Mouse (Mus musculus) heart, embryonic 16.5 days (tissue): ENCODE results near the gene Ralgps1. TPM values are rescaled to one million over a fixed set of nuclear protein-coding genes. Genes with fewer than 3 reads are reported as not detected.

Source experiments
- ATAC-seq: fragments of 200-750 bp; cut with Nextera tagmentation; replicated peaks from 2 replicates; pipeline ENCODE4 v1.8.0; 2017; ENCODE audit warnings: moderate number of reproducible peaks; ENCODE audit not compliant: insufficient read depth, low FRiP score; ENCODE audit errors: extremely low read depth
- H3K27ac ChIP-seq: fragments of 300-500 bp; sonication (generic); 2 replicates; pipeline ENCODE4 v1.5.1; 2014; ENCODE audit warnings: mild to moderate bottlenecking, low read length, control low read depth, moderate library complexity
- H3K27me3 ChIP-seq: fragments of 300-500 bp; sonication (generic); 2 replicates; pipeline ENCODE4 v1.6.1; 2014; ENCODE audit warnings: low read length, mixed read lengths; ENCODE audit not compliant: control insufficient read depth, insufficient read depth
- H3K36me3 ChIP-seq: fragments of 300-500 bp; sonication (generic); 2 replicates; pipeline ENCODE4 v1.6.1; 2014; ENCODE audit not compliant: control insufficient read depth, insufficient read depth
- H3K4me1 ChIP-seq: fragments of 300-500 bp; sonication (generic); 2 replicates; pipeline ENCODE4 v1.6.1; 2014; ENCODE audit warnings: low read length, mixed read lengths; ENCODE audit not compliant: control insufficient read depth, insufficient read depth
- H3K4me2 ChIP-seq: fragments of 300-500 bp; sonication (generic); 2 replicates; pipeline ENCODE4 v1.6.1; 2014; ENCODE audit warnings: low read depth, mild to moderate bottlenecking, control low read depth, low read length
- H3K4me3 ChIP-seq: fragments of 300-500 bp; sonication (generic); 2 replicates; pipeline ENCODE4 v1.5.1; 2014; ENCODE audit warnings: mild to moderate bottlenecking, control low read depth, low read length
- H3K9ac ChIP-seq: fragments of 300-500 bp; sonication (generic); 2 replicates; pipeline ENCODE4 v1.6.1; 2014; ENCODE audit warnings: low read length, control low read depth
- H3K9me3 ChIP-seq: fragments of 300-500 bp; sonication (generic); replicated peaks from 2 replicates; pipeline ENCODE4 v1.6.1; 2016; ENCODE audit warnings: low read length; ENCODE audit not compliant: control insufficient read depth
- WGBS: fragments of 180-500 bp; shearing (Covaris S2); extraction: QIAGEN DNeasy Blood & Tissue Kit; methylation state at CpG from one replicate; pipeline ENCODE4 v1.1.7; 2014; 5-methylcytosine and 5-hydroxymethylcytosine counted together
- polyA plus RNA-seq: library from polyadenylated mRNA; unstranded; fragments of >200 nt; fragmentation: Nextera tagmentation; extraction: Ambion mirVana; gene quantifications from 2 replicates; pipeline ENCODE4 v1.2.1, GENCODE M21; 2015

The Ralgps1 gene
- polyA plus RNA-seq, 1 experiment from 2014 or later = 4.6 TPM

DNA sequence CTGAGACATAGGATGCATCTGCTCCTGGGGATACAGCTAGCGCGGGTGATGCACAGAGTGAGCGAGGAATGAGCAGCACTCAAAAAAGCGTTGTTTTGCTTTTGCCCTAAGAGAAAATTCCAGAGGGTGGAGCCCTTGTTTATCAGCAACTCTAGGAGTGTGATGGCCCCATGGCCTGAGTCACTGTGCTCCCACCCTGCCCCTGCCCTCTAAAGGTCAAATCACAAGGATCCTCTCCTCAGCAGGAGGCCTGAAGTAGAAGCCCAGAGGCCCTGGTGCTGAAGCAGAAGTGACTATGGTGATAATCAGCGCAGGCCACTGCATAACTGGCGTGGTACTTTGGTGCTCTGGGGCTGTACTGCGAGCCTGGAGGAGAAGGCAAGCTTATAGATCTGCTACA lies 211.7 kb downstream of the Ralgps1 start:
- WGBS = 58% methylated on average over 7 of the region's 7 CpGs
- H3K4me2 ChIP-seq = no peak overlapping the region

DNA sequence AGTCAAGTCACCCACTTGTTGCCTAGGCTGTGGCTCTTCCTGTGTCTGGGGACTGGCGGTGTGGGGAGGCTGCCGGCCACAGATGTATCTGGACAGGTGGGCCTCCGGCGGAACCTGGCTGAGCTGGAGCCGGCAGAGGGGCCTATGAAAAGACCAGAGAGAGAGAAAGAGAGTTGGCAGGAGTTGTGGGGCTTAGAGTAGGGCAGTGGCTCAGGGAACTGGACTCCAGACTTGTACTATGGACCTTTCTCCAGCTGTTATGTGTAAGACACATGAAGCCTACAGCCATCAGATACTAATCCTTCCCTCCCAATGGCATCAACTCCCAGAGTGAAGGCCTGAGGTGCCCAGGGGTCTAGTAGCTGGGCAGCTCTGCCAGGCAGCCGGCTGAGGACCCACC lies 212.4 kb downstream of the Ralgps1 start:
- no peak overlapping the region for H3K4me3 ChIP-seq
- peaks cover 19% of the 10 kb centered on the region for H3K4me1 ChIP-seq
- H3K9ac ChIP-seq = peak overlapping the region; percentile 22; the same call in 1 of the 2 replicates
- 88% methylated on average over 6 of the region's 6 CpGs for WGBS
- ATAC-seq = no peak
- H3K27ac ChIP-seq = no peak overlapping the region
- no peaks in the 10 kb centered on the region for H3K9me3 ChIP-seq
- H3K4me2 ChIP-seq = no peak overlapping the region
- H3K36me3 ChIP-seq = no peaks in the 10 kb centered on the region
- no peaks in the 10 kb centered on the region for H3K27me3 ChIP-seq

More for the DNA sequence above, 211.7 kb downstream of the Ralgps1 start:
- no peak for ATAC-seq
- Histone ChIP-seq H3K36me3 (no peaks in the 10 kb centered on the region), H3K27ac (peak overlapping the region; percentile 70), H3K9ac (no peak overlapping the region), H3K4me3 (no peak overlapping the region), H3K27me3 (no peaks in the 10 kb centered on the region), H3K4me1 (peaks cover 22% of the 10 kb centered on the region), H3K9me3 (no peaks in the 10 kb centered on the region)

DNA sequence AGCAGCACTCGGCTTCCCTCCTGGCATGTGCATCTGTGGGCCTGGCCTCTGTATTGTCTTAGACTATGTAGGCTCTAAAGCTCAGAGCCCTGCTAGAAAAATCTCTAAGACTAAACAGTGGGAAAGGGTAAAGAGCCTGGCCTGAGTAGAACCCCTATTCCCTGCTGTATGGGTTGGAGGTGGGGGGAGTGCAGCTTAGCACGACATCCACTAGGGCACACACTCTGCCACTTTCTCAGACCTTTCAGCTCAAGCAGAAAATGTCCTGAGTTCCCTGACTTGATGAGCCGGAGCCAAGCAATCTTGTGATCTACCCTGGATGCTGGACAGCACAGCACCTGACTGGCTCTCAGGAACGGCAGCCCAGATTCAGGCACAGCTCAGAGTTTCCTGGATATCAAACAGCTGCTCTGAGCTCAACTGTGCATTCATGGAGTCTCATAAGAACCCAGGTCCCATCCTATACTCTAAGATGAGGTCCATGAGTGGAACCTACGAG lies 215.0 kb downstream of the Ralgps1 start:
- Histone ChIP-seq H3K4me1 (peaks cover 19% of the 10 kb centered on the region), H3K9ac (no peak overlapping the region), H3K36me3 (no peaks in the 10 kb centered on the region), H3K9me3 (no peaks in the 10 kb centered on the region), H3K27ac (no peak overlapping the region), H3K4me2 (no peak overlapping the region), H3K27me3 (no peaks in the 10 kb centered on the region), H3K4me3 (no peak overlapping the region)
- ATAC-seq = no peak
- WGBS = 80% methylated on average over 5 of the region's 5 CpGs

DNA sequence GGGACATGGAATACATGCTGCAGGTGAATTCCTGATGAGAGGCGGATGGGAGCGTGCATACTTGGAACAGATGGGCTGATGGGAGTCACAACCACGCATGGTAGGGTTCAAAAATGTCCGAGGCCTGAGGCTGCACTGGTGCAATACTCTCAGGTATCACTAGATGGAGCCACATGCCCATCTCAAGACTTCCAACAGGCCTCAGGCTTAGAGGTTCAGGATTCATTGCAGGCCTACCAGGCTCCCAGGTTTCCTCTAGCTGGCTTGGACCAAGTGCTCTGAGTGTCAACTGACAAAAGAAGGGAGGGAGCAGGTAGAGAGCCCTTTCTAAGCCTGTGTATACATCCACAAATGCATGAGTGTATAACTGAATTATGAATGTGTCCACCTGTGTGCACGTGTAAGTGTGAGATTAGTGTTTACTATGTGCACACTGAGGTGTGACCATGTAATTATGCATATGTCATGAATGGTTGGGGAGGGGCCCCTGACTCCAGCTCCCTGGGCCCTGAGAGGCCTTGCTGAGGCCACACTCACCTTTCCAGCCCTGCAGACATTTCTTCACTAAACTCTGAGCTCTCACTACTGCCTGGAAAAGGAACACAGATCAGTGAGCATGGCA lies 216.4 kb downstream of the Ralgps1 start:
- Histone ChIP-seq H3K9me3 (no peaks in the 10 kb centered on the region), H3K27me3 (no peaks in the 10 kb centered on the region), H3K4me3 (no peak overlapping the region), H3K4me1 (peaks cover 5% of the 10 kb centered on the region), H3K9ac (no peak overlapping the region), H3K27ac (no peak overlapping the region), H3K36me3 (no peaks in the 10 kb centered on the region), H3K4me2 (no peak overlapping the region)
- 28% methylated on average over 5 of the region's 5 CpGs for WGBS
- peak; percentile 25; the same call in 1 of the 2 replicates for ATAC-seq

DNA sequence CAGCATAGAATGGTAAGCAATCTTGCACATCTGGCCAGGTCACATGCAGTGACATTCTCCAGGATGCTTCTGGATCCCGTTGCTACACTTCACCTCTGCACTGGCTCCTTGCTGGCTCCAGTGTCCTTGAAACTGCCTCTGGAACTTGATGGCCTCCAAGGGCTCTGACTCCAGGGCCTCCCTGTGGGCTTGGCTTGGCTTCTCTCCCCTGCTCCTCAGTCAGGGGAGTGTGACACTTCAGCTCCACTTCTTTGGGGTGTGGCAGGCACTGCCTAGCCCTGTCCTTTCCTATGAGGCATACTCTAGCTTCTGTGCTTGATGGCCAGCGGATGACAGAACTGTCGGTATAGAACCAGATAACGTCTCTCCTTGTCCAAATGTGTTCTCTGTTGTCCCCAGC lies 224.3 kb downstream of the Ralgps1 start:
- no peak for ATAC-seq
- H3K4me1 ChIP-seq = no peaks in the 10 kb centered on the region
- no peak overlapping the region for H3K9ac ChIP-seq
- no peak overlapping the region for H3K4me2 ChIP-seq
- no peaks in the 10 kb centered on the region for H3K36me3 ChIP-seq
- H3K27ac ChIP-seq = no peak overlapping the region
- H3K27me3 ChIP-seq = no peaks in the 10 kb centered on the region
- H3K9me3 ChIP-seq = no peaks in the 10 kb centered on the region
- 56% methylated on average over 4 of the region's 4 CpGs for WGBS
- no peak overlapping the region for H3K4me3 ChIP-seq

DNA sequence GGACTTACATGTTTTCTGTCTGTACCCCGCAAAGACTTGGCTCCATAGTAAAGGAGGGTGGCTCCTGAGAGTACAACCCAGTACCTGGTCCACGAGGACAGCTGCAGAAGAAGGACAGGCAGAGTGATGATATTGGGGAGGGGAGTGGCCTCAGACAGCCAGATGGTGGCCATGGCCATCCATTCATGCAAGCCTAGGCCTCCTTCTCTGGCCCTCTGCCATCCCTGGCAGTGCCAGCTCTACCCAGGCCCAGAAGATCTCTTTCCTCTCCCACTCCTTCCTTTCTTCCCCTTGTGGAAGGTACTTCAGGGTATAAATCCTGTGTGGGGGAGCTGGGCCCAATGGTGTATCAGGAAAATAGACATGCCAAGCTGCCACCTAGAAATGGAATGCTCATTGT lies 228.0 kb downstream of the Ralgps1 start:
- H3K27me3 ChIP-seq = no peaks in the 10 kb centered on the region
- H3K27ac ChIP-seq = no peak overlapping the region
- no peak for ATAC-seq
- WGBS = 91% methylated on average over 2 of the region's 2 CpGs
- H3K4me2 ChIP-seq = no peak overlapping the region
- no peaks in the 10 kb centered on the region for H3K9me3 ChIP-seq
- no peak overlapping the region for H3K4me3 ChIP-seq
- H3K9ac ChIP-seq = no peak overlapping the region
- no peaks in the 10 kb centered on the region for H3K4me1 ChIP-seq
- no peaks in the 10 kb centered on the region for H3K36me3 ChIP-seq

DNA sequence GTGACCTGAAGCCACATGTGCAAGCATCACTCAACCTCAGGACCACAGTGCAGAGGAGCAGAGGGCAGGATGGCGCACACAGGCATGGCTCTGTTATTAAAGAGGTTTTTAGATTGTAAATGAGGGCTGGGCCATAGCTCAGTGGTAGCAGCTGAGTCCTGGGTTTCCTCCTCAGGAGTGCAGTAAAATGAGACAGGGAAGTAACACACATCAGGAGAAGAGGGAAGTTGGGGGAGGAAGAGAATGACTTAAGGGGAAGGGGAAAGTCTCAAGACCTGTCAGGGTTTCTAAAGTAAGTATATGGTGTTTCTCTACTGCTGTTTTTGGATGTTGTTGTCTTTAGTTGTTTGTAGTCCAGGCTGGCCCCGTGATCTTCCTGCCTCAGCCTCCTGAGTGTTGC lies 232.8 kb downstream of the Ralgps1 start:
- Histone ChIP-seq H3K9ac (no peak overlapping the region), H3K27ac (no peak overlapping the region), H3K4me3 (no peak overlapping the region), H3K4me1 (no peaks in the 10 kb centered on the region), H3K9me3 (no peaks in the 10 kb centered on the region), H3K4me2 (no peak overlapping the region), H3K36me3 (no peaks in the 10 kb centered on the region), H3K27me3 (no peaks in the 10 kb centered on the region)
- WGBS = 85% methylated on average over 2 of the region's 2 CpGs
- no peak for ATAC-seq

DNA sequence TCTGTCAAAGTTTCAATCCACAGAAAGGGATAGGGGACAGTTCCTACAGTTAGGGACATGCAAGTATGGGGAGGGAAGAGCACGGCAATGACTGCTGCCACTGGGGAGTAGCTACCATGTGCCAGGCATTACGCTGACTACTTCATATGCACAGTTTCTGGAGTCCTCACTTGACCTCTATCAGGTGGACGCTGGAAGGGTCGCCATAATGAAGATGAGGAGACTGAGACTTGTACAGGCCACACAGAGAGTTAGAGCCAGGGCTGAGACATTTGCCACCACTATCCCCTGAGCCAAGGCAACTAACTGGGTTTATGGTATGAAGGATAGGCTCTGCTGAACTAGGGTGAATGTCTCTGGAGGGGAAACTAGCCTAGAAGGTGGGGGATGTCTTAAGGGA lies 233.6 kb downstream of the Ralgps1 start:
- Histone ChIP-seq H3K27ac (no peak overlapping the region), H3K9me3 (no peaks in the 10 kb centered on the region), H3K27me3 (no peaks in the 10 kb centered on the region), H3K36me3 (no peaks in the 10 kb centered on the region), H3K4me2 (no peak overlapping the region), H3K4me1 (no peaks in the 10 kb centered on the region), H3K9ac (no peak overlapping the region), H3K4me3 (no peak overlapping the region)
- WGBS = 84% methylated on average over 4 of the region's 4 CpGs
- ATAC-seq = no peak

DNA sequence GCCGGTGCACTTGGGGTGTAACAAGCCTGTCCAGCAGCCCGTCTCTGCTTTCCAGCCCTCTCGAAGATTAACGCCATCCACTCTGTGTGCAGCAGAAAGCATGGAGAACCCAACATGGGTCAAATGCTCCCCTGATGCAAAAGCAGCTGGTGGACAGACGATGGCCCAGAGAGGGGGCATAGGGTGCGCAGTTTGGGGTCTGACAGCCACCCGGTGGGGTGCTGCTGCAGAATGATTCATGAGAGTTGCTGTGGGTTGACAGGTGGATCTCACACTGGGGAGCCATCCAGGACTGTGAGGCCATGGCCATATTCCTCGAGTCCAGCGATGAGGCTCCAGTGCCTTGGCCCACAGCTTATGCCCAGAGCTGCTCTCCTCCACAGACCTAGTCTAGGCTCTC lies 234.0 kb downstream of the Ralgps1 start:
- Histone ChIP-seq H3K4me3 (no peak overlapping the region), H3K4me2 (no peak overlapping the region), H3K4me1 (no peaks in the 10 kb centered on the region), H3K9me3 (no peaks in the 10 kb centered on the region), H3K27me3 (0 out of 2 replicates have a peak, but pooled peaks cover 4% of the 10 kb centered on the region), H3K27ac (no peak overlapping the region), H3K9ac (no peak overlapping the region), H3K36me3 (no peaks in the 10 kb centered on the region)
- 87% methylated on average over 9 of the region's 9 CpGs for whole genome bisulfite sequencing
- ATAC-seq = no peak
